Mouse (Mus musculus) spleen, postnatal 4 days (tissue): ENCODE measurements around the gene 9330182O14Rik.
A peak's percentile ranks its signal among the peaks of the same experiment; 100 is the strongest.

Experiments
- DNase-seq, 2 experiments: peaks; one replicate each; pipeline ENCODE4 v3.0.0; 2022; ENCODE audit warnings: low spot score in 2 of 2

The 9330182O14Rik gene

GRCm38 (mm10) chr15:40134152-40134792, at the start of gene 9330182O14Rik:
9330182O14Rik (plus strand) TSS chr15:40134365.
- DNase-seq: no peak

- DNase-seq: peak in 1 of 2 experiments; percentile 3
Observed at GRCm38 (mm10) chr15:40103304-40103703, 30.9 kb upstream of the 9330182O14Rik start.

- peak in 1 of 2 experiments; percentile 29 for DNase-seq
Observed at GRCm38 (mm10) chr15:40105712-40106111, 28.5 kb upstream of the 9330182O14Rik start.

- no peak for DNase-seq
Observed at GRCm38 (mm10) chr15:40113888-40114576, 20.1 kb upstream of the 9330182O14Rik start.

GRCm38 (mm10) chr15:40114600-40115271, 19.4 kb upstream of the 9330182O14Rik start:
- no peak for DNase-seq

- no peak for DNase-seq
Observed at GRCm38 (mm10) chr15:40116396-40116795, 17.8 kb upstream of the 9330182O14Rik start.

GRCm38 (mm10) chr15:40124211-40124953, 9.8 kb upstream of the 9330182O14Rik start:
- no peak for DNase-seq

- no peak for DNase-seq
Observed at GRCm38 (mm10) chr15:40129496-40129895, 4.7 kb upstream of the 9330182O14Rik start.

- peak; percentile 50 to 86 for DNase-seq
Observed at GRCm38 (mm10) chr15:40130880-40131478, 3.2 kb upstream of the 9330182O14Rik start.

GRCm38 (mm10) chr15:40132408-40132807, 1.8 kb upstream of the 9330182O14Rik start:
- no peak for DNase-seq

GRCm38 (mm10) chr15:40144221-40144620, 10.1 kb downstream of the 9330182O14Rik start:
- DNase-seq: no peak

- no peak for DNase-seq
Observed at GRCm38 (mm10) chr15:40157683-40158082, 23.5 kb downstream of the 9330182O14Rik start.

- DNase-seq: no peak
Observed at GRCm38 (mm10) chr15:40166560-40167275, 32.6 kb downstream of the 9330182O14Rik start.

GRCm38 (mm10) chr15:40167276-40168139, 33.3 kb downstream of the 9330182O14Rik start:
- no peak for DNase-seq

- no peak for DNase-seq
Observed at GRCm38 (mm10) chr15:40168140-40168688, 34.0 kb downstream of the 9330182O14Rik start.

GRCm38 (mm10) chr15:40169061-40169460, 34.9 kb downstream of the 9330182O14Rik start:
- DNase-seq: no peak

- DNase-seq: no peak
Observed at GRCm38 (mm10) chr15:40169705-40170104, 35.5 kb downstream of the 9330182O14Rik start.

GRCm38 (mm10) chr15:40179423-40179822, 45.3 kb downstream of the 9330182O14Rik start:
- DNase-seq: peak in 1 of 2 experiments; percentile 20

GRCm38 (mm10) chr15:40187017-40187416, 52.9 kb downstream of the 9330182O14Rik start:
- no peak for DNase-seq
